Mouse (Mus musculus) testis, postnatal 14 days (tissue): ENCODE results near the gene Gak.
"Not testable (repeated sequence)": the region's sequence is repeated elsewhere in the genome, so short reads cannot be mapped to it uniquely, and the experiment has no call there.

Experiments used
- DNase-seq: peaks from one replicate; pipeline ENCODE4 v3.0.0; 2021; ENCODE audit warnings: low spot score

Gene Gak

DNA sequence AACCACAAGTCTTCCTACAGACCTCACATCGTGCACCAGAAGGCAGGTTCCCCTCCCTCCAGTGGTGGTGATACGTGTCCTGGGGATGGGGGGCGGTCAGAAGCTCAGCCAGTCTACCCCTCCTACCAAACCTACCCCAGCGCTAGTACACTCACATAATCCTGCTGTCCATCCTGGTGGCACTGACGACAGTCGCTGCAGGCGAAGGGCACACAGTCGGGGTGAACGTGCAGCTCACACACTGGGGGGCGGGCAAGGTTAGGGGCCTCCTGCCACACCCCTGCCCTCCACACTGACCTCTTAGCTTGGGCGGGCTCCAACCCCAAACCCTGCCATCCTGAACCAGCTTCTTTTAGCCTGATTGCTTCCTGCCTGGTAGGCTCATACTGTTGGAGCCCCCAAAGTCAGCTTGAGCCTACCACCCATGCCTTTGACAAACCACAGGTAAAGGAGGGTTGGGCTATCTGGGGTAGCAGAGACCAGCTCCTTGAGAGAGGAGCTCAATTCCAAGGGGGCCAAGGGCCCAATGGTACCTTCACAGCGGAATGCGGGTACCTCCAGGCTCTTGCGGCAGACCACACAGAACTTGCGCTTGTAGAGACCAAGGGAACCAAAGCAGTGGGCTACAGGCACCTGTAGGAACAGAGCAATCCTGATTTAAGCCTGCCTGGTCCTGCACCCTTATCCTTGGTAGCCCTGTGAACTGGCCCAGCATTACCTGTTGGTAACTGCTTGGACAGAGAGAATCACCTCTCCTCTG, 26.5 kb upstream of the Gak start:
- no peak for DNase-seq

DNA sequence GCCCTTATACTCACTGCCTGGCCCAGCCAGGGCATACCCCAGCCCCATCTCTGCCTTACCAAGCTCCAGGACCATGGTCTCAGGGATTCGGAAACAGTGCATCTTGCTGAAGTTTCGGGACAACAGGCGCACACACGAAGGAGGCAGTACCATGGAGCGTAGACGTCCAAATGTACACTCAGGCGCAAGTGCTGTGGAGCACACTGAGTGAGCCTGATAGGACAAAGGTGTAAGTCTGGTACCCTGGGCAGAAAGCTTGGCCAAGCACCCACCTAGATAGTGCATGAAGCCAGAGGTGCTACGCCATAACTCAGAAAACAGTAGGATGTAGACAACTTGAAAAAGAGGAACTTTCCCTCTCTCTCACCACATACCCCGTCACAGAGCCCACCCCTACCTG, 25.8 kb upstream of the Gak start:
- no peak for DNase-seq

DNA sequence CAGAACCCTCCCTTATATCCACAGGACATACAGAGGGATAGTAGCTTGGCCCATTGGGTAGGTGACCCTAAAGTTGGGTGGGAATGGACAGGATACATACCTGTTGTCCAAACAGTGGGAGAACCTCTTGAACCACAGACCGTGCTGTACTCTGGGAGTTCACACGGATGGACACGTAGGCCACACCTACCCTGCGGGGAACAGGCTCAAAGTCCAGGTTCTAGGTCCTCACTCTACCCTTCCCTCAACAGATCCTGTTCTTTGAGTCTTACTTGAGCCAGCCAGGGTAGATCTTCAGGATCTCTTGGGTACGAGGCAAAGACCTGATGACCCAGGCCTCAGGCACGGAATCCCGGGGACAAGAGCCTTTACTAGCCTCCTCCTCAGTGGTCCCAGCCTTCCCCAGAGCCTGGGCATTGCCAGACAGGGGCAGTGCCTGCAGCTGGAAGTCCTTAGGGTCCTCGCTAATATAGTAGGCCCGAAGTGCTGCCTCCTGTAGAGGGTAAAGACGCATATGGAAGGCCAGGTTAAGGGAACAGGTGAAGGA, 25.0 kb upstream of the Gak start:
- no peak for DNase-seq

DNA sequence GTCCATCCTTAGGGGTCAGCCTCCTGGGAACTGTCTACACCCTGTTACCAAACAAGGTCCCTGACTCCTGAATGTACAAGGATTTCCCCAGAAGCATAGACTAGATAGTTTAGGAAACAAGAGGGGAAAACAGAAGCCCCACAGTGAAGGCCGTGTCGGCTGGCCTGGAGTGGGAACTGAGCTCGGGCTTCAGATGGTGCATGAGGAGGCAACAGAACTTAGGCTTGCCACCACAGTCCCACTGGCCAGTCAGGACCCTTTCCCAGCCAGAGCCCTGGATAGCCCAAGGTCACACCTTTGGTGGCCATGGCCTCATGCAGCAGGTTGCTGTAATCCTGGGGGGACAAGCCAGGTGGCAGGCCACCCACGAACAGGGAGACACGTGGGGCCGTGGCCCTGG, 23.8 kb upstream of the Gak start:
- DNase-seq, result no peak

DNA sequence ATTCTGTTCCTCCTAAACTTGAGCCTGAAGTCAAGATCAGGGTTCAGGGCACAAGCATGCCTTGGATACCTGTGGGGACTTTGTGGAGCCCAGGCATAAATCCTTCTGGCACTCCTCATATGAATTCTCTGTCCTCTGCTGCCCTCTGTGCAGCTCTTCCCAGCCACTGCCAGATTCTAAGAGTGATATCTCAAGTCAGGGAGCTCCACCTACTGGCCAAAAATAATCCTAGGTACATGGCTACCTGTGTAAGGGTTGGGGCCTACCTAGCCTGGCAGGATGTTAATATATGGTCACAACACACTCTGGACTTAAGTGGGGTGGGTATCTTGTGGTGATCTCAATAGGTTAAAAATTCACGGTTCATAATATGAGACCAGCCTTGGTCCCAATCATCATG, 22.3 kb upstream of the Gak start:
- no peak for DNase-seq

DNA sequence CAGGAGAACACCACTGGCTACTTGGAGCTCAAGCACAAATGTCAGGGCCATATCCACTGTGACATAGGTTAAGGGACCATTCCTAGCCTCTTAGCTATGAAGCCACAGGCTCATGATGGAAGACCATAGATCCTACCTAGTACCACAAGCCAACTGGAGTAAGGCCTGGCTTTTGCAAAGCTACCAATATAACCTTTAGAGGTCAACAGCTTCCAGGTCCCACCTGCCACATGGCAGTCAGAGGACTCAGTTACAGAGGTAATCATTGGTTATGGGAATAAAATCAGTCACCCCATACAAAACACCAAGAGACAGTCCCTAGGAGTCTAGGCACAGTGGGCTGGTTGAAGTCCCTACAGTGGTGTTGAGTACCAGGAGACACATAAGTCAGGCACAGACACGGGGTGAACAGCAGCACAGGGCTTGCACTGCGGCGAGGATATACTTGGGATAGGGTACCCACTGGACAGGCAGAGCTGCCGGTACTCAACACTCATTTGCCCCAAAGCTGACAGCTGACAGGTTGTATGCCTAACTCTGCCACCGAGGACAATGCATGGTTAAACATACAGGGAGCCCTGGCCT, 21.7 kb upstream of the Gak start:
- DNase-seq, result no peak

DNA sequence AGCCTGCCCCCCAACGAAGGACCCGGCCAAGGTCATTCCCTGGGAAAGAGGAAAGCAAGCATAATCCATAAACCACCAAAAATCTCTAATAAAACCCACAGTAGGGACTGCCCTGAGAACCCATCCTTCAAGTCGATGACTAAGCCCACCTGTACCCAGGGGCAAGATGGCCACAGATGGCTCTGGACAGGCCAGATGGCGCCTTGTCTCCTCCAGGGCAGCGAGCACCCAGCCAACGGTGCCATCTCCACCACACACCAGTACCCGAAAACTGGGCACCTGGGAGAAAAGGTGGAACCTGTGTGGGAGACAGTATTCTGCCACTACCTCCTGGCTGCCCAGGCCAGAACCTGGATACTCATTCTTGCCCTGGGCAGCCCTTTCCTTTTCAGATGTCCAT, 20.8 kb upstream of the Gak start:
- DNase-seq, result no peak

DNA sequence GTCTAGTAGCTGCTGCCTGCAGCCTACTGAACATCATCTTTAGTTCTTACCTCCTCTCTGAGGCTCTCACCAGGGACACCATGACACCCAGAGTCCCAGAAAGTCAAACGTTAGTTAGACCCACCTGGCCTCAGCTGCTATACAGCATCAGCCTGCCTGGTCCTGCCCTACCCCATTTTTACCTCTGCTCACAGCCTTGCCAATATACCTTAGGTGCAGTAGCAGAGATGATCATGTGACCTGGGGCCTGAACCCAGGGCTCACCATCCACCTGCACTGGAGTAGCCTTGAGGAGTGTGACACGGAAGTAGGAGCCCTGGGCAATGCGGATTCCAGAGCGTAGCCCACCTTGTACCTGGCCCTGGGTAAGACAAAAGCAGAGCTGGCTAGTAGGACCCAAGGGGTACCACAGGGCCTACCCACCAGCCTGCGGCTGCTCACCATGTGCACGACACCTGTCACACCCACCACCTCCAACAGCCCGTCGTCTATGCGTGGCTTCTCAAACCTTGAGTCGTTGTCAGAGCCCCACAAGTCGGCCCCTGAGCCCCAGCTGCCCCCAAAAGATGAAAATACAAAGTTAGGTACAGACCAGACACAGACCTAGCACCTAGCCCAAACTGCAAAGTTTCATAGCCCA, 19.5 kb upstream of the Gak start:
- no peak for DNase-seq

DNA sequence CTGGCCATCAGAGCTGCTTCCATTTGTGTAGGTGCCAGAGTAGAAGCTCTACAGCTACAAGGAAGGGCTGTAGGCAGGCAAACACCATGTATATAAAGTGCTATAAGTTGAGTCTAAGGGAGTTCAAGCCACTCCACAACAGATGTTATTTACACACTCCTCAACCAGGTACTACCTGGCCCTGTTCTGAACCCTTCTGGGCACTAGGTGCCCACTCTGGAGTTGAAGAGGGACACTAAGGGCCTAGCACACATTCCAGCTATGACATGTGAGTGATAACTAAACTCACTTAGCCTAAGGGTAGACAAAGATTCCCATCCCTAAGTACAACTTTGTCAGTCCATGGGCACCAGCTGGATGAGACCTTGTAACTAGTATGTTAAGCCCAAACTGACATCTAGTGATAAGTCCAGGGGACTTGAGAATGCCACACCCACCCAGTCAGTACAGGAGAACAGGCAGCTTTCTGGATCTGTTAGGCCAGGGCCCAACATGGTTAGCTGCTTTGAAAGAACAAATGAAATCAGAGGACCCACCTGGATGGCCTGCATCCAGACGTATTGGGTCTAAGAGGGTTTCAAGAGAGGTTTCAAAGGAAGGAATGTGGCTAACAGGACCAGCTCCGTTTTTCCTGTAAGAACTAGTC, 18.4 kb upstream of the Gak start:
- no peak for DNase-seq

DNA sequence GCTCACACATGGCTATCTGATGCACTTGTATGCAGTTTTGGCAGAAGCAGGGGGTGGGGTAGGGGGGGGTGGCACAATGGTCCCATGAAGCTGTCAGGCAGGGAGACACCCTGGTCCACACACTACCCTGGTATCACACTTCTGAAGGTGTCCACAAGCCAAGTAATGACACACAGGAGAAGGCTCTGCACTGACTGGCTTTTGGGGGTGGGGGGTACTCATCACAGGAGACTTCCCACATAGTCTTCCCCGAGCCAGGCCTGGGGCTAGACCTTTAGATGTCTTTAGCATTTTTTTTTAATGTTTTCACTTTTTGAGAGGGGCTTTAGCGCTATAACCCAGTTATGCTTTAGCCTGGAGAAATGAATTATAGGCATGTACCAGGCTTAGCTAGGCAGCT, 17.8 kb upstream of the Gak start:
- no peak for DNase-seq

DNA sequence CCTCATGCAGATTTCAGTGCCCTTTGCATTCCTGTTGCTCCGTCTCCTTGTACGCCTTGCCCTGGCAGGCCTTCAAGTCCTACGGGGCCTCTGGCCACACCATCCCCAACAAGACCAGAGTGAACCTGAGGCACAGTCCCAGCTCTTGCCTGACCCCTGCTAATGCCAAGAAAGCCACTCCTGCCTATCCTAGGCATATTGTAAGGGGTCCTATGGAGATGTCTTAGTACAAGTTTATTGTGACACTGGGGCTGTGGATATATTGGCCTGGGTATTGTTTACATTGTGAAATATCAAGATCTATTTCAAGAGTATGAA, 16.7 kb upstream of the Gak start:
- no peak for DNase-seq

DNA sequence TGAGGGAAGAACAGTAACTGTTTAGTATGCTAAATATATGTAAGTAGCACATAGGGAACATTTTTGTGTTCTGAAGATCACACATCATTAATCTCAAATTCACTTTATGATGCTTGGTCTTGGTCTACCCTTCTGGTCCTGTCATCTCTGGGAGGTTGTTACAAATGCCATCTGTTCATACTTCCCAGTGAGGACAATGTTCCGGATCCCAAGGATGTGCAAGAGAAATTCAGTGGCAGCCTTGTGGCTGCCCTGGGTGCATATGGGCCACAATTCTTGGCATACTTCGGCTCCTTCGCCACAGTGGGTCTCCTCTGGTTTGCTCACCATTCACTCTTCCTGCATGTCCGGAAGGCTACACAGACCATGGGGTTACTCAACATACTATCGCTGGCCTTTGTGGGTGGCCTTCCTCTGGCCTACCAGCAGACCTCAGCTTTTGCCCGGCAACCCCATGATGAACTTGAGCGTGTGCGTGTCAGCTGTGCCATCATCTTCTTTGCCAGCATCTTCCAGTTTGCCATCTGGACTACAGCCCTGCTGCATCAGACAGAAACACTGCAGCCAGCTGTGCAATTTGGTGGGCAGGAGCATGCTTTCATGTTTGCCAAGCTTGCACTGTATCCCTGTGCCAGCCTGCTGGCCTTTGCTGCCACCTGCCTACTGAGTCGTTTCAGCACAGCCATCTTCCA, 16.2 kb upstream of the Gak start:
- DNase-seq, result no peak

DNA sequence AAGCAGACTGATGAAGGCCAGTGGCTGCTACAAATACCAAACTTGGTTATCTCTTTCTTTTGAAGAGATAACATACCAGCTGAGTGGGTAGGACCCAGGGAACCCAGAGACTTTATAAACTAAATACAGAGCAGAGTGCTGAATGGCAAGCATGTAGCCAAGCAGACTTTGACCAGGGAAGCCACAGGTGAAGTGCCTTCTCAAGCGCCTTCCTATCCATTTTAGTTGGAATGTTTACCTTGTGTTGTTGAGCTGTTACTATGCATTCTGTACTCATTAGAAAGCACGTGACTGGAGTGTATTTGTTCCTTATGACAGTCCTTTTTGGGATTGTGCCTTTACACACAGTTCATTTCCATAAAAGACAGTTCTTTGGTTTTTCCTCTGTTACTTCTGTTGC, 14.1 kb upstream of the Gak start:
- no peak for DNase-seq

DNA sequence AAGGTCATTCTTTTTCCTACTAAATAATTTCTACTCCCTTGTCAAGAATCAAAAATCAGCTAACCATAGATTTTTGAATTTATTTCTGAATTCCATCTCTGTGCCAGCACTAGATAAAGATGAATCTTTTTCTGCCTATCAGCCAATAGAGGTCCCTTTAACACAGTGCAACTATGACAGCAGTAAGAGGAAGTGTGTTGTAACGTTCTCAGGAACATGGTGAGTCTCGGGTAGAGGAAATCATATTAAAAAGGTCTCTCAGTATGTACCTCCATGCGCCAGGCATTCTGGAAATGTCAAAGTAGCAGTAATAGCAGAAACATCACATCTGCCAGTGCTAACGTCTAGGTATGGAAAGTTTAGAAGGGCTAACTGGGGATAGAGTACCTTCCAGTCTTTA, 6.6 kb upstream of the Gak start:
- DNase-seq, result no peak

DNA sequence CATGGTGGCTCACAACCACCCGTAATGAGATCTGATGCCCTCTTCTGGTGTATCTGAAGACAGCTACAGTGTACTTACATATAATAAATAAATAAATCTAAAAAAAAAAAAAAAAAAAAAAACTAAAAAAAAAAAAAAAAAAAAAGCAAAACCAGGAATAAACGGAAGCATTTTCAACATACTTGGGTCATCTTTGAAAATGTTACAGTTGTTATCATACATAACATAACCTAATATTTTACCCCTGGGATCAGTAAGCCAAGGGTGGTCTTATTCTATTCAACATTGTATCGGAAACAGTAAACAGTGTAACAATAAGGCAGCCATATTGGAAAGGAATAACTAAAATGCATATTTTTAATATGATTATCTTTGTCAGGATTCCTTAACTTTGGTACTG, 4.5 kb upstream of the Gak start:
- DNase-seq, result not testable (repeated sequence)

DNA sequence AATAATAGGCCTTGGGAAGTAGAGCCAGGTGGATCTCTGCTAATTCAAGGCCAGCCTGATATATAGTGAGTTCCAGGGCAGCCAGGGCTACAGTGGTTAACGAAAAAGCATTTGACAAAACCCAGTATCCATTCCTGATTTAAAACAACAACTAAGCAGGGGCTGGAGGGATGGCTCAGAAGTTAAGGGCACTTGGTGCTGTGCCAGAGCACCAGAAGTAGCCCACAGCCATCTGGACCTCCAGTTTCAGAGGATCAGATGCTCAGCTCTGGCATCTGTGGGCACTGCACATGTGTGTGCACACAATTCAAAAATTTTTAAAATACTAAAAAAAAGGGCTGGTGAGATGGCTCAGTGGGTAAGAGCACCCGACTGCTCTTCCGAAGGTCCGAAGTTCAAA, 4.1 kb upstream of the Gak start:
- DNase-seq, result no peak

DNA sequence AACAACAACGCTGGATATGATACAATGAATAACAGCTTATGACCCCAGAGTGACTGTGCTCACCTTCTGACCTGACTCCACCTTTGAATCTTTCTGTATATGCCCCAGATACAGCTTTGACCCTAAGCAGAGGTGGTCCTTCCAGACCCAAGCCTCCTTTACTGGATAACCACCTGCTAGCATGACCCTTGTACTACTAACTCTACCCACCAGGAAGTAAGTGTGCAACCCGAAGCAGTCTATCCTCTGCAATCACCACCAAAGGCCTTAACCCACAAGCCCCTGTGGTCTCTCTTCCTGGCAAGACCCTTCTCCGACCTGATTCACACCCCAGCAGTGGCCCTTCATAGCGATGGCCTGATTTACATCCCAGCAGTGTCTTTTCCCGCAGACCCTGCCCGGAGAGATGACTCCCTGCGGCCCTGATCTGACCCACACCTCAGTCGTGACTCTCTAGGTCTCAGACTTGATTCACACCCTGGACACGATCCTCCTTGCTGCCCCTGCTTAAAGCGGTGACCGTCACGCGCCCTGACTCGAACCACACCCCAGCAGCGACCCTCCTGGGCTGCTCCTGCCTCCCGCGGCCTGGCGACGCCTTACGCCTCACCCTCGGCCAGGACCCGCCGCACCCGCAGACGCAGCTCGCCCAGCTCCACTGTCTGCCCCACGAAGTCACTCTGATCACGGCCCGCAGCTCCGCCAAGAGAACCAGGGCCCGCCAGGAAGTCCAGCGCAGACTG, 493 bp downstream of the Gak start:
- DNase-seq, result no peak

DNA sequence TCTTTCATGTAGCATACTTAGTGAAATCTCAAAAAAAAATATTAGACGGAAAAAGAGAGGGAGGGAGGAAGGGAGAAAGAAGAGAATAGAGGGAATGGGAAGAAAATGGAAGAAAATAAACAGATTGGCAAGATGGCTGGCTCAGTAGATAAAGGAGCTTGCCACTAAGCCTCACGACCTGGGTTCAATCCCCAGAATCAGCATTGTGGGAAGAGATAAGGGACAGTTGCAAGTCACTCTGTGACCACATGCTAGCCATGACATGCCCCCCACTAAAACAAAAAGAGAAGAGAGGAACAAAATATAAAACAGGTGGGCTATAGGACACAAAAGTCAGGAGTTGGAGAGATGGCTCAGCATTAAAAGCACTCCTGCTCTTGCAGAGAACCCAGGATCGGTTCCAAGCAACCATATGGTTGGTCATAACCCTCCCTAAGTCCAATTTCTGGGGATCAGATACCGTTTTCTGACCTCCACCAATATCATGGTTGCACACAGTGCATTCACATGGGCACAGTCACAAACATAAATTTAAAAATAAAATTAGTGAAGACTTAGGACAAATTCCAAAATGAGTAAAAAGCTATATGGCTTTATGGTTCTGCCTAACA, 3.4 kb downstream of the Gak start:
- DNase-seq, result no peak

DNA sequence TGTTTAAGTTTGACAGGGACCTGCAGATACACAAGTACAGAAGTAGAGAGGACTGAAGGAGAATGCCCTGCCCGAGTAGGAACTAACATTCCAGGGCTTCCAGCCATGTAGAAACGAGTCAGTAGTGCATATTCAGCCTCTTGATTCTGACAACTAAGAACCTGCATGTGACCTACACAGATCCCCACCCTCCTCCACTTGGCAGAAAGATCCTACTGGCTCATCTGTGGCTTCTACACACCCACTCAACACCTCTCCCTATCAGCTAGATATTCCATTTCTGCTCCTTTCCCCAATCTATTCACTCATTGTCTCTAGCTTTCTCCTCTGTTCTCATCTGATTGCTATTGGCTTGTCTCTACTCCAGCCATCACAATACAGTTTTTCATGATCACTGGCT, 7.7 kb downstream of the Gak start:
- no peak for DNase-seq

DNA sequence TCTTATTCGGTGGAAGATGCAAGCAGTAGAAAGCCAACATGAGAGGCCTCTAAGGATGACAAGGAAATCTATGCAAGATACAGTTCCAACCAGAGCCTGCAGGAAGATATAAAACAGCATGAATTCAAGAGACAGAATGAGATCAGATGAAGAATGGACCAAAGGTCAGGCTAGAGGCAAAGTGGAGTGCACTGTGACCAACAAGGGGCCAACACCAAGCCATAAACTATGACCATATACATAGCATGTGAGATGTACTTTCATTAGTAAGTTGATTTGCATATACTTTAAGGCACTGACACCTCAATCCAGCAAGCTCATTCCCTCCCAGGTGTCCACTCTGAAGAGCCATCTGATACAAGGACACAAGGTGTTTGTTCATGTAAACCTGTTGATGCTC, 19.1 kb downstream of the Gak start:
- no peak for DNase-seq

DNA sequence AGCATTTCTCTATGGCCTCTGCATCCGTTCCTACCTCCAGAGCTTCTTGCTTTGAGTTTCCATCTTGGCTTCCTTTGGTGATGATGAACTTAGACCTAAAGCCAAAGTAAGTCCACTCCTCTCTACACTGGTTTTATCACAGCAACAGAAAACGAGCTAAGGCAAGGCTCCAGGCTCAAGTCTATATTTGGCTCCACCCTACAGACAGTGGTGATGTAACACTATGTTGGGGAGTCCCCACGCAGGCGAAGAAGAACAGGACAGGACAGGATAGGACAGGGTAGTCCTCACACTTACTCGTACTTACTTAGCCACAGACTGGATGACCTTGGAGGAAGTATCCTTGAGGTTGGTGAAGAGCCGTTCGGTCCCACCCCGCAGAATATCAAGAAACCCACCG, 27.0 kb downstream of the Gak start:
- no peak for DNase-seq
